Mouse (Mus musculus) hindbrain, embryonic 11.5 days (tissue): Measurements from ENCODE around the gene Jarid2. TPM values are rescaled to one million over a fixed set of nuclear protein-coding genes. Genes with fewer than 3 reads are reported as not detected.
"Not testable (repeated sequence)": the region's sequence is repeated elsewhere in the genome, so short reads cannot be mapped to it uniquely, and the experiment has no call there.

ENCODE experiments used
- ATAC-seq: fragments of 200-750 bp; cut with Nextera tagmentation; 2 replicates; pipeline ENCODE4 v1.8.0; 2017; ENCODE audit warnings: mild to moderate bottlenecking, moderate TSS enrichment, moderate library complexity; ENCODE audit not compliant: low FRiP score
- DNase-seq: peaks from one replicate; pipeline ENCODE4 v3.0.0-alpha.2; 2015; ENCODE audit warnings: low spot score
- H3K27ac ChIP-seq: fragments of 300-500 bp; sonication (generic); 2 replicates; pipeline ENCODE4 v1.5.1; 2014; ENCODE audit warnings: mild to moderate bottlenecking, low read depth, low read length
- H3K27me3 ChIP-seq: fragments of 300-500 bp; sonication (generic); 2 replicates; pipeline ENCODE4 v1.6.1; 2014; ENCODE audit warnings: mild to moderate bottlenecking, low read length, moderate library complexity, mixed read lengths; ENCODE audit not compliant: control insufficient read depth, insufficient read depth
- H3K36me3 ChIP-seq: fragments of 300-500 bp; sonication (generic); 2 replicates; pipeline ENCODE4 v1.6.1; 2014; ENCODE audit warnings: mild to moderate bottlenecking, low read length, moderate library complexity, mixed read lengths; ENCODE audit not compliant: control insufficient read depth, insufficient read depth
- H3K4me1 ChIP-seq: fragments of 300-500 bp; sonication (generic); replicated peaks from 2 replicates; pipeline ENCODE4 v1.6.1; 2014; ENCODE audit warnings: low read length, mixed read lengths; ENCODE audit not compliant: control insufficient read depth, insufficient read depth
- H3K4me2 ChIP-seq: fragments of 300-500 bp; sonication (generic); replicated peaks from 2 replicates; pipeline ENCODE4 v1.6.1; 2014; ENCODE audit warnings: mild to moderate bottlenecking, low read depth, low read length
- H3K4me3 ChIP-seq: fragments of 300-500 bp; sonication (generic); 2 replicates; pipeline ENCODE4 v1.5.1; 2014; ENCODE audit warnings: low read depth, low read length
- H3K9ac ChIP-seq: fragments of 300-500 bp; sonication (generic); 2 replicates; pipeline ENCODE4 v1.6.1; 2014; ENCODE audit warnings: low read depth, low read length
- H3K9me3 ChIP-seq: fragments of 300-500 bp; sonication (generic); 2 replicates; pipeline ENCODE4 v1.6.1; 2016; ENCODE audit warnings: low read length; ENCODE audit not compliant: control insufficient read depth
- WGBS: fragments of 180-500 bp; shearing (Covaris S2); extraction: QIAGEN DNeasy Blood & Tissue Kit; methylation state at CpG from one replicate; pipeline ENCODE4 v1.1.7; 2014; 5-methylcytosine and 5-hydroxymethylcytosine counted together
- polyA plus RNA-seq: library from polyadenylated mRNA; unstranded; fragments of >200 nt; fragmentation: Nextera tagmentation; extraction: Ambion mirVana; gene quantifications from 2 replicates; pipeline ENCODE4 v1.2.1, GENCODE M21; 2014

Gene Jarid2
- polyA plus RNA-seq, 1 experiment from 2014 or later: 45.9 TPM

- Histone ChIP-seq H3K36me3 (no peaks in the 10 kb centered on the region), H3K9me3 (no peaks in the 10 kb centered on the region), H3K9ac (no peak overlapping the region), H3K4me1 (no peaks in the 10 kb centered on the region), H3K4me2 (no peak overlapping the region), H3K27me3 (no peaks in the 10 kb centered on the region), H3K27ac (no peak overlapping the region), H3K4me3 (no peak overlapping the region)
- WGBS: 66% methylated on average over 4 of the region's 4 CpGs
- ATAC-seq: no peak
- no peak for DNase-seq
Measured at GRCm38 (mm10) chr13:44868037-44868650, 138.9 kb downstream of the Jarid2 start.

DNA sequence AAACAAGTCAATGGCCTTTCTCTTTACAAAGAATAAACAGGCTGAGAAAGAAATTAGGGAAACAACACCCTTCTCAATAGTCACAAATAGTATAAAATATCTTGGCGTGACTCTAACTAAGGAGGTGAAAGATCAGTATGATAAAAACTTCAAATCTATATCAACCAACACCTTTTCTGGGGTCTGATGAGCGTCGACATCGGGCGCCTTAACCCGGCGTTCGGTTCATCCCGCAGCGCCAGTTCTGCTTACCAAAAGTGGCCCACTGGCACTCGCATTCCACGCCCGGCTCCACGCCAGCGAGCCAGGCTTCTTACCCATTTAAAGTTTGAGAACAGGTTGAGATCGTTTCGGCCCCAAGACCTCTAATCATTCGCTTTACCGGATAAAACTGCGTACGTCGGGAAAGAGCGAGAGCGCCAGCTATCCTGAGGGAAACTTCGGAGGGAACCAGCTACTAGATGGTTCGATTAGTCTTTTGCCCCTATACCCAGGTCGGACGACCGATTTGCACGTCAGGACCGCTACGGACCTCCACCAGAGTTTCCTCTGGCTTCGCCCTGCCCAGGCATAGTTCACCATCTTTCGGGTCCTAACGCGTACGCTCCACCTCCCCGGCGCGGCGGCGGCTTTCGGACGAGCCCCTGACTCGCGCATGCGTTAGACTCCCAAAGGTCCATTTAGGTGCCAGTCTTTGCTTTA, 140.3 kb downstream of the Jarid2 start:
- H3K9ac ChIP-seq, H3K36me3 ChIP-seq, H3K9me3 ChIP-seq, H3K4me2 ChIP-seq, H3K27me3 ChIP-seq, H3K27ac ChIP-seq, H3K4me3 ChIP-seq, H3K4me1 ChIP-seq: not testable (repeated sequence)
- ATAC-seq (peak; percentile 100), DNase-seq (peak; percentile 100)
- WGBS: 74% methylated on average over 47 of the region's 47 CpGs

- no peaks in the 10 kb centered on the region for H3K27me3 ChIP-seq
- H3K9me3 ChIP-seq: no peaks in the 10 kb centered on the region
- WGBS: 86% methylated on average over 2 of the region's 2 CpGs
- no peak overlapping the region for H3K27ac ChIP-seq
- ATAC-seq: no peak
- DNase-seq: no peak
- no peak overlapping the region for H3K4me2 ChIP-seq
- no peaks in the 10 kb centered on the region for H3K36me3 ChIP-seq
- no peaks in the 10 kb centered on the region for H3K4me1 ChIP-seq
- H3K4me3 ChIP-seq: no peak overlapping the region
- no peak overlapping the region for H3K9ac ChIP-seq
Measured at GRCm38 (mm10) chr13:44876799-44877198, 147.5 kb downstream of the Jarid2 start.

- Histone ChIP-seq H3K27me3 (no peaks in the 10 kb centered on the region), H3K4me2 (no peak overlapping the region), H3K9ac (no peak overlapping the region), H3K4me3 (no peak overlapping the region), H3K27ac (no peak overlapping the region), H3K9me3 (no peaks in the 10 kb centered on the region), H3K36me3 (no peaks in the 10 kb centered on the region), H3K4me1 (no peaks in the 10 kb centered on the region)
- DNase-seq (no peak), ATAC-seq (no peak)
- WGBS: 89% methylated on average over 4 of the region's 4 CpGs
Measured at GRCm38 (mm10) chr13:44881001-44881400, 151.7 kb downstream of the Jarid2 start.

DNA sequence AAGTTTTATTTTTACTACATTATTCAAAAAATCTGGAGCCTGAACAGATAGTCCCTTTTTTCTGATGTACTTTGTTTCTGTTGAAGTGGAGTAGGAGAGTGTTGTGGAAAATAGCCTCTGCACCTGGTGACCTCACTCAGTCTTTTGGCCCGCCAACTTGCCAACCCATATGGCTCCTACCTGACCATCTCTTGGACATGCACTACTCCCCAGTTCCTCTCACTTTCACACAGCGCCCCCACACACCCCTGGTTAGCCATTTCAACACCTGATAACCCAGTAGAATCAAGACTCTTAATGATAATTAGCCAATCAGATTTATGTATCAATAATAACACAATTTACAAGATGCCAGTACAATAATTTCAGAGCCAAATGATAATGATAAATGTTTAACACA, 156.9 kb downstream of the Jarid2 start:
- WGBS: 96% methylated on average over 2 of the region's 2 CpGs
- DNase-seq: no peak
- H3K9me3 ChIP-seq: no peaks in the 10 kb centered on the region
- no peaks in the 10 kb centered on the region for H3K4me1 ChIP-seq
- H3K27me3 ChIP-seq: no peaks in the 10 kb centered on the region
- H3K27ac ChIP-seq: no peak overlapping the region
- H3K9ac ChIP-seq: no peak overlapping the region
- H3K4me3 ChIP-seq: no peak overlapping the region
- no peak overlapping the region for H3K4me2 ChIP-seq
- no peak for ATAC-seq
- no peaks in the 10 kb centered on the region for H3K36me3 ChIP-seq

DNA sequence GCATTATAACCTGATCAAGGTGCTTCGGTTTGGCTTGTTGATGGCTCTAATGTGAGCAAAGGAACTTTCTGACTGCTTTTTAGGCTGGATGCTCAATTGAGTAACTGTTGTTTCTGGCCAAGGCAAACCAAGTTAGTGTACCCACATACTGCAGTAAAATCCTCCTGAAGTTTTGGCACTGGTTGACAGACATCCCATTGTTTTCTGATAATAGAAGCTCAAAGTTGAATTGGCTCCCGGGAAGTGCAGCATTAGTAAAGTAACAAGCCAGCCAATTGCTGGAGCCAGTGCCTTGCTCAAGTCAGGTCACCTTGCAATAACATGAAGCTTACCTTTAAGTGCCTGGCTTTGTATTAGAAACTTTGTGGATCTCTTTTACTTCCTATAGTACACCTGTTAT, 161.3 kb downstream of the Jarid2 start:
- no peak overlapping the region for H3K9ac ChIP-seq
- H3K4me2 ChIP-seq: no peak overlapping the region
- H3K36me3 ChIP-seq: no peaks in the 10 kb centered on the region
- H3K9me3 ChIP-seq: no peaks in the 10 kb centered on the region
- H3K27ac ChIP-seq: no peak overlapping the region
- WGBS: 65% methylated on average over 2 of the region's 2 CpGs
- ATAC-seq (no peak), DNase-seq (no peak)
- H3K4me1 ChIP-seq: no peaks in the 10 kb centered on the region
- H3K4me3 ChIP-seq: no peak overlapping the region
- H3K27me3 ChIP-seq: no peaks in the 10 kb centered on the region

- H3K27ac ChIP-seq: no peak overlapping the region
- DNase-seq (no peak), ATAC-seq (no peak)
- H3K4me1 ChIP-seq: no peaks in the 10 kb centered on the region
- H3K9me3 ChIP-seq: no peaks in the 10 kb centered on the region
- WGBS: 63% methylated on average over 5 of the region's 5 CpGs
- H3K27me3 ChIP-seq: no peaks in the 10 kb centered on the region
- 0 out of 2 replicates have a peak, but pooled peaks cover 4% of the 10 kb centered on the region for H3K36me3 ChIP-seq
- H3K4me2 ChIP-seq: no peak overlapping the region
- no peak overlapping the region for H3K9ac ChIP-seq
- H3K4me3 ChIP-seq: no peak overlapping the region
Measured at GRCm38 (mm10) chr13:44891813-44892730, 162.8 kb downstream of the Jarid2 start.

- H3K4me1 ChIP-seq: no peaks in the 10 kb centered on the region
- ATAC-seq (no peak), DNase-seq (no peak)
- no peaks in the 10 kb centered on the region for H3K27me3 ChIP-seq
- H3K4me3 ChIP-seq: no peak overlapping the region
- H3K4me2 ChIP-seq: no peak overlapping the region
- no peaks in the 10 kb centered on the region for H3K9me3 ChIP-seq
- WGBS: 95% methylated on average over 12 of the region's 12 CpGs
- H3K9ac ChIP-seq: no peak overlapping the region
- H3K27ac ChIP-seq: no peak overlapping the region
- 0 out of 2 replicates have a peak, but pooled peaks cover 8% of the 10 kb centered on the region for H3K36me3 ChIP-seq
Measured at GRCm38 (mm10) chr13:44896211-44896610, 166.9 kb downstream of the Jarid2 start.
